Mouse (Mus musculus) thymus, adult 2 months (tissue): ENCODE measurements around the gene H2-Aa. TPM values are rescaled to one million over a fixed set of nuclear protein-coding genes. Genes with fewer than 3 reads are reported as not detected.

ENCODE experiments used
- DNase-seq: peaks from one replicate; pipeline ENCODE4 v3.0.0; 2021
- H3K27ac ChIP-seq: fragments of 200-500 bp; 2 replicates; pipeline ENCODE4 v1.5.1; 2012; ENCODE audit warnings: low read length, control low read depth; ENCODE audit not compliant: control insufficient read depth, insufficient read depth
- H3K27me3 ChIP-seq: fragments of 200-500 bp; 2 replicates; pipeline ENCODE4 v1.6.1; 2012; ENCODE audit warnings: mild to moderate bottlenecking, low read length, moderate library complexity, mixed read lengths; ENCODE audit not compliant: control insufficient read depth, insufficient read depth
- H3K36me3 ChIP-seq: fragments of 200-500 bp; 2 replicates; pipeline ENCODE4 v1.6.1; 2012; ENCODE audit warnings: mild to moderate bottlenecking, low read length, moderate library complexity; ENCODE audit not compliant: control insufficient read depth, insufficient read depth
- H3K4me1 ChIP-seq: fragments of 200-500 bp; replicated peaks from 2 replicates; pipeline ENCODE4 v1.6.1; 2012; ENCODE audit warnings: low read length; ENCODE audit not compliant: control insufficient read depth, insufficient read depth
- H3K4me3 ChIP-seq: fragments of 200-500 bp; 2 replicates; pipeline ENCODE4 v1.5.1; 2012; ENCODE audit warnings: mild to moderate bottlenecking, low read length, control low read depth, moderate library complexity; ENCODE audit not compliant: control insufficient read depth, insufficient read depth
- CTCF ChIP-seq: fragments of 200-500 bp; IDR thresholded peaks from 2 replicates; pipeline ENCODE4 v1.5.1; 2012; ENCODE audit warnings: mild to moderate bottlenecking, control low read depth, low read length, moderate library complexity, borderline replicate concordance; ENCODE audit not compliant: control insufficient read depth, poor library complexity, insufficient read depth; ENCODE audit errors: extremely low read depth
- POLR2A ChIP-seq: fragments of 200-500 bp; IDR thresholded peaks from 2 replicates; pipeline ENCODE4 v1.6.1; 2012; ENCODE audit warnings: mild to moderate bottlenecking, low read length, control low read depth, moderate library complexity; ENCODE audit not compliant: control insufficient read depth, poor library complexity, insufficient read depth; ENCODE audit errors: extremely low read depth
- WGBS: fragments of 180-500 bp; shearing (Covaris S2); methylation state at CpG from one replicate; pipeline ENCODE4 v1.1.7; 2018; 5-methylcytosine and 5-hydroxymethylcytosine counted together
- polyA plus RNA-seq: library from polyadenylated mRNA; depleted of rRNA; stranded (reverse); fragments of >200 nt; gene quantifications from 2 replicates; pipeline ENCODE4 v1.2.3, GENCODE M21; 2012; rRNA removed

Gene H2-Aa
- polyA plus RNA-seq: 1,027 and 1,363 TPM in 2 replicates

DNA sequence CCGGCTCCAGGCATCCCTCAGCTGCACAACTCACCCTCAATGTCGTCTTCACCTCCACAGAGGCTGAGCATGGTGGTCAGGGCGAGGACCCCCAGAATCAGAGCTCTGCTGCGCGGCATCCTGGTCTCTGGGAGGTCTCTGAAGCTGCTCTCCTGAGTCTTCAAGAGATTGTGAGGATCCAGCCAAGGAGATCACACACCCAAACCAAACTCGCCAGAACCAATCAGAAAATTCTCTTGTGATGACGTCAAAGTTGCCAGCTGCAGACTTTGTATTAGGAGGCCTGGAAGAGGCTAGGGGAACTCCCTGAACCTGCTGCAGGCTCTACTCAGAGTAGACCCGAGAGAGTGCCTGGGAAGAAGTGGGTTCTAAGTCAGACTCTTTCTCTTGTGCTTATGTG lies at the start of gene H2-Aa:
TSS of gene H2-Aa (minus strand) at position 176 of the 400 bp plus-strand sequence.
- Histone ChIP-seq H3K27ac (peak within 1 kb of the TSS; percentile 69), H3K4me3 (peak within 1 kb of the TSS; percentile 24), H3K27me3 (no peaks in the 10 kb centered on the region), H3K36me3 (no peaks in the 10 kb centered on the region), H3K4me1 (no peaks in the 10 kb centered on the region)
- TF ChIP-seq CTCF (no peak), POLR2A (no peak)
- peak; percentile 84 for DNase-seq
- WGBS: 32% methylated on average over 8 of the region's 8 CpGs

DNA sequence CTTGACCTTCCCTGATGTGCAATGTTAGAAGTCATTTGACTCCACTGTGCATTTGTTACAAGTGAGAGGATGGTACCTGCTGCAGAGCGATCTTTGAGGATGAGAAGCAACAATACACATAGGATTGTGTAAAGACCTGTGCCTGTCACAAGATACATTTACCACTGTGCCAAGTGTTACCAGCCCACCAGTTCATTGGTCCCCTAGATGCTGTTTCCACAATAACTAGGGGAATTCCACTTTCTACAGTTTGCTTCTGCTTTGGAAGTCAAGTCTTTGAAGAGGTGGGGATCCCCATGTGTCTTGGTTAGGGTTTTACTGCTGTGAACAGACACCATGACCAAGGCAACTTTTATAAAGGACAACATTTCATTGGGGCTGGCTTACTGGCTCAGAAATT lies 43.6 kb upstream of the H2-Aa start:
- Histone ChIP-seq H3K4me3 (no peak overlapping the region), H3K4me1 (peaks cover 7% of the 10 kb centered on the region), H3K27me3 (no peaks in the 10 kb centered on the region), H3K36me3 (no peaks in the 10 kb centered on the region), H3K27ac (no peak overlapping the region)
- WGBS: 97% methylated on average over 1 of the region's 1 CpGs
- TF ChIP-seq CTCF (no peak), POLR2A (no peak)
- no peak for DNase-seq

DNA sequence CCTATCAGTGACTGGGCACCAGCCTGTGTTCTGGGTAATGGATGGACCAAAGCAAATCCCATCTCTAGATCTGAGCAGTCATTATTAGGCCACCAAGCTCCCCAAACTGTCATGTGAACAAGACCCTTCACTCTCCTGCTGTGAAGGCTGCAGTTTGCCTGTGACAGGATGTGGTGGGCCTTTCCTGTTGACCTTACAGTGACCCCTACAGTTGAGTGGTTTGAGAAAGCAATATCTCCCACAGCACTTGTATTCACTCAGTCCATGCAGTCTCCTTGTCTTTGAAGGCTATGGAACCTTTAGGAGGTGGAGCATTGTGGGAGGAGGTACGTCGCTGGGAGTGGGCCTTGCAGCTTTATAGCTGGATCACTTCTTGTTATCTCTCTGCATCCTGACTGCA lies 42.2 kb upstream of the H2-Aa start:
- no peak for TF ChIP-seq POLR2A
- TF ChIP-seq CTCF: no peak
- DNase-seq: no peak
- no peak overlapping the region; the same call in 1 of the 2 replicates for H3K27ac ChIP-seq
- no peaks in the 10 kb centered on the region for H3K27me3 ChIP-seq
- H3K4me1 ChIP-seq: peaks cover 7% of the 10 kb centered on the region
- no peaks in the 10 kb centered on the region for H3K36me3 ChIP-seq
- 11% methylated on average over 2 of the region's 2 CpGs for WGBS
- no peak overlapping the region for H3K4me3 ChIP-seq

- 65% methylated on average over 3 of the region's 3 CpGs for WGBS
- no peak overlapping the region for H3K4me3 ChIP-seq
- DNase-seq: no peak
- peaks cover 7% of the 10 kb centered on the region for H3K4me1 ChIP-seq
- H3K27me3 ChIP-seq: no peaks in the 10 kb centered on the region
- no peak overlapping the region for H3K27ac ChIP-seq
- H3K36me3 ChIP-seq: no peaks in the 10 kb centered on the region
- no peak for TF ChIP-seq POLR2A
- TF ChIP-seq CTCF: no peak
Measured at GRCm38 (mm10) chr17:34326373-34326772, 38.8 kb upstream of the H2-Aa start.

DNA sequence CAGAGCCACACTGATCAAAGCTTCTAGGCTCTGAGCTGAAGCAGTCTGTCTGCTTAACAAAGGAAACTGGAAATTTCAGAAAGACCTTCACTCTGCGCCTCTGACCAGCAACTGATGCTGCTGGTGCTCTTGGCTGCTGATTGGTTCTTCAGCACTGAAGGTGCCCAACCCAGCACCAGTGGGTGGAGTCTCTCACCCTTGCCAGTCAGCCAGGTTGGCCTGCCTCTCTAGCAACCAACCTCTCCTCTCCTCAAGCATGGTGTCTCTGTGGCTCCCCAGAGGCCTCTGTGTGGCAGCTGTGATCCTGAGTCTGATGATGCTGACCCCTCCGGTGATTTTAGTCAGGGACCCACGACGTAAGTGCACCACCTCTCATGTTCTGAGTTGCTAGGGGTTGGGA lies 37.8 kb upstream of the H2-Aa start, which contains the start of gene H2-Eb2:
TSS of gene H2-Eb2 (plus strand) at position 230 of the 400 bp plus-strand sequence.
- H3K27ac ChIP-seq: no peak within 1 kb of the TSS
- DNase-seq: peak; percentile 18
- no peaks in the 10 kb centered on the region for H3K36me3 ChIP-seq
- H3K27me3 ChIP-seq: no peaks in the 10 kb centered on the region
- TF ChIP-seq CTCF (no peak), POLR2A (no peak)
- H3K4me3 ChIP-seq: no peak within 1 kb of the TSS
- peaks cover 7% of the 10 kb centered on the region for H3K4me1 ChIP-seq
- 79% methylated on average over 4 of the region's 4 CpGs for WGBS

DNA sequence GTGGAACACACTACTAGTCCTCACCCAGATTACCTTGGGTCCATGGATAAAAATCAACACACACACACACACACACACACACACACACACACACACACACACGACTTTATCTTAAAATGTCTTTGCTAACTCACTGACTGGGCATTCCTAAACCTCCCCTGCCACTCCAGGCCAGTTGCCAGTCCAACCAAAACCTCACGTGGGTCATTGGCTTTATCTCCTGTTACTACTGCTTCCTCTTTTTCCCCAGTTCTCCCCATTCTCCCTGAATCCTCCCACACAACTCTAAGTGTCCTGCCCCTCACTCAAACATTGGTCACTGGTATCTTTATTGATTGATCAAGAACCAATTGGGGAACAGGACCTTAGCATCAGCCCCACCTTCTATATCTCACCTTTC lies 29.7 kb upstream of the H2-Aa start:
- WGBS: 41% methylated on average over 2 of the region's 2 CpGs
- no peak for TF ChIP-seq CTCF
- no peak for TF ChIP-seq POLR2A

GRCm38 (mm10) chr17:34316697-34317096 lies 29.1 kb upstream of the H2-Aa start:
- no peaks in the 10 kb centered on the region for H3K36me3 ChIP-seq
- no peak for TF ChIP-seq POLR2A
- no peak for TF ChIP-seq CTCF
- WGBS: 91% methylated on average over 2 of the region's 2 CpGs
- DNase-seq: no peak
- H3K4me1 ChIP-seq: peaks cover 4% of the 10 kb centered on the region
- H3K27ac ChIP-seq: no peak overlapping the region
- H3K27me3 ChIP-seq: no peaks in the 10 kb centered on the region
- H3K4me3 ChIP-seq: no peak overlapping the region

More for the DNA sequence above, 29.7 kb upstream of the H2-Aa start:
- no peak for DNase-seq
- no peaks in the 10 kb centered on the region for H3K36me3 ChIP-seq
- H3K27me3 ChIP-seq: no peaks in the 10 kb centered on the region
- H3K27ac ChIP-seq: no peak overlapping the region
- peaks cover under 1% of the 10 kb centered on the region for H3K4me1 ChIP-seq
- H3K4me3 ChIP-seq: no peak overlapping the region
